Mouse (Mus musculus) myocyte (in vitro differentiated cells): ENCODE results near the gene Tnnc2. TPM values are rescaled to one million over a fixed set of nuclear protein-coding genes. Genes with fewer than 3 reads are reported as not detected.

Experiments
- H3K27me3 ChIP-seq: one replicate; pipeline ENCODE4 v1.6.1; 2011; ENCODE audit not compliant: control insufficient read depth, insufficient read depth, insufficient read length
- H3K36me3 ChIP-seq: one replicate; pipeline ENCODE4 v1.6.1; 2011; ENCODE audit not compliant: control insufficient read depth, insufficient read depth
- H3K4me2 ChIP-seq: one replicate; pipeline ENCODE4 v1.6.1; 2011; ENCODE audit warnings: low read depth, control low read depth
- H3K4me3 ChIP-seq: one replicate; pipeline ENCODE4 v1.5.1; 2011; ENCODE audit warnings: mild to moderate bottlenecking, control low read depth, moderate library complexity
- H3K79me2 ChIP-seq: one replicate; pipeline ENCODE4 v1.6.1; 2011; ENCODE audit not compliant: control insufficient read depth, insufficient read depth
- H3ac ChIP-seq: one replicate; pipeline ENCODE4 v1.6.1; 2011; ENCODE audit not compliant: control insufficient read depth, insufficient read length
- CEBPB ChIP-seq: IDR thresholded peaks from 2 replicates; pipeline ENCODE4 v1.6.1; 2011; ENCODE audit warnings: mild to moderate bottlenecking, moderate library complexity; ENCODE audit not compliant: poor library complexity, insufficient read depth, severe bottlenecking
- E2F4 ChIP-seq: IDR thresholded peaks from one replicate; pipeline ENCODE4 v1.6.1; 2011; ENCODE audit warnings: mild to moderate bottlenecking, control low read depth, moderate library complexity; ENCODE audit not compliant: insufficient read depth
- MAX ChIP-seq: IDR thresholded peaks from one replicate; pipeline ENCODE4 v1.6.1; 2011; ENCODE audit warnings: low read depth, mild to moderate bottlenecking, control low read depth
- MYOD1 ChIP-seq, 3 experiments: IDR thresholded peaks; one replicate each; pipeline ENCODE4 v1.6.1; 2011; ENCODE audit warnings: control low read depth in 2 of 3, low read depth in 2 of 3, mild to moderate bottlenecking in 2 of 3, moderate library complexity in 1 of 3; ENCODE audit not compliant: insufficient read length in 2 of 3, control insufficient read depth in 1 of 3
- MYOG ChIP-seq, 3 experiments: IDR thresholded peaks; one replicate each; pipeline ENCODE4 v1.6.1; 2011; ENCODE audit warnings: control low read depth in 2 of 3, low read depth in 2 of 3, mild to moderate bottlenecking in 2 of 3; ENCODE audit not compliant: insufficient read length in 2 of 3, control insufficient read depth in 1 of 3, insufficient read depth in 1 of 3
- POLR2A ChIP-seq: IDR thresholded peaks from one replicate; pipeline ENCODE4 v1.6.1; 2011; ENCODE audit warnings: low read depth, mild to moderate bottlenecking, control low read depth, moderate library complexity; ENCODE audit not compliant: insufficient read length
- POLR2AphosphoS2 ChIP-seq: IDR thresholded peaks from one replicate; pipeline ENCODE4 v1.6.1; 2011; ENCODE audit warnings: low read depth, control low read depth; ENCODE audit not compliant: insufficient read length
- REST ChIP-seq: IDR thresholded peaks from one replicate; pipeline ENCODE4 v1.6.1; 2011; ENCODE audit warnings: mild to moderate bottlenecking, control low read depth, moderate library complexity; ENCODE audit not compliant: insufficient read depth, insufficient read length
- SRF ChIP-seq: IDR thresholded peaks from one replicate; pipeline ENCODE4 v1.6.1; 2011; ENCODE audit warnings: low read depth; ENCODE audit not compliant: control insufficient read depth, insufficient read length
- TCF12 ChIP-seq: IDR thresholded peaks from one replicate; pipeline ENCODE4 v1.6.1; 2011; ENCODE audit warnings: mild to moderate bottlenecking, control low read depth; ENCODE audit not compliant: poor library complexity, insufficient read depth, severe bottlenecking
- TCF3 ChIP-seq: IDR thresholded peaks from one replicate; pipeline ENCODE4 v1.6.1; 2011; ENCODE audit warnings: low read depth, control low read depth; ENCODE audit not compliant: insufficient read length
- USF1 ChIP-seq: IDR thresholded peaks from one replicate; pipeline ENCODE4 v1.6.1; 2011; ENCODE audit warnings: low read depth, mild to moderate bottlenecking, control low read depth, moderate library complexity
- polyA plus RNA-seq: library from polyadenylated mRNA; unstranded; fragments of >200 nt; fragmentation: generic; extraction: Trizol; gene quantifications from one replicate; pipeline ENCODE4 v1.2.1, GENCODE M21; 2012; ENCODE audit warnings: missing spikeins

Tnnc2 gene
- polyA plus RNA-seq, 1 experiment: 3,985 TPM

- Histone ChIP-seq H3ac (no peak overlapping the region), H3K36me3 (peaks cover 5% of the 10 kb centered on the region), H3K4me3 (peak overlapping the region; percentile 43), H3K4me2 (peak overlapping the region; percentile 60), H3K79me2 (peaks cover 8% of the 10 kb centered on the region), H3K27me3 (no peaks in the 10 kb centered on the region)
- TF ChIP-seq CEBPB (no peak), REST (no peak), POLR2AphosphoS2 (no peak), POLR2A (no peak), TCF12 (no peak), E2F4 (no peak), MYOG (IDR thresholded peaks at IDR 0.05; ENCODE audit: control insufficient read depth in 1 of 3, insufficient read depth in 1 of 3, insufficient read length in 2 of 3, low read depth in 2 of 3) (no peak), TCF3 (no peak), USF1 (no peak), MYOD1 (IDR thresholded peaks at IDR 0.05; ENCODE audit: control insufficient read depth in 1 of 3, insufficient read length in 2 of 3, low read depth in 2 of 3) (no peak), SRF (no peak)
These were observed 3.6 kb downstream of the Tnnc2 start for GRCm38 (mm10) chr2:164776130-164776529.

GRCm38 (mm10) chr2:164773989-164774364 lies 5.8 kb downstream of the Tnnc2 start:
- Histone ChIP-seq H3K36me3 (peaks cover 5% of the 10 kb centered on the region), H3K4me3 (no peak overlapping the region), H3K79me2 (peaks cover 21% of the 10 kb centered on the region), H3ac (no peak overlapping the region), H3K4me2 (no peak overlapping the region), H3K27me3 (no peaks in the 10 kb centered on the region)
- TF ChIP-seq MYOG (IDR thresholded peaks at IDR 0.05; ENCODE audit: control insufficient read depth in 1 of 3, insufficient read depth in 1 of 3, insufficient read length in 2 of 3, low read depth in 2 of 3) (no peak), E2F4 (no peak), TCF12 (no peak), MYOD1 (IDR thresholded peaks at IDR 0.05; ENCODE audit: control insufficient read depth in 1 of 3, insufficient read length in 2 of 3, low read depth in 2 of 3) (no peak), MAX (no peak), TCF3 (no peak), USF1 (no peak)

- Histone ChIP-seq H3K79me2 (peaks cover 18% of the 10 kb centered on the region), H3ac (no peak overlapping the region), H3K27me3 (no peaks in the 10 kb centered on the region), H3K4me3 (no peak overlapping the region), H3K4me2 (no peak overlapping the region), H3K36me3 (peaks cover 7% of the 10 kb centered on the region)
- TF ChIP-seq MYOD1 (IDR thresholded peaks at IDR 0.05; ENCODE audit: control insufficient read depth in 1 of 3, insufficient read length in 2 of 3, low read depth in 2 of 3) (no peak), SRF (no peak), POLR2AphosphoS2 (peak; percentile 53), MAX (no peak), CEBPB (no peak), TCF3 (no peak)
These were observed 6.4 kb downstream of the Tnnc2 start for GRCm38 (mm10) chr2:164773229-164773988.

- TF ChIP-seq REST (no peak), POLR2A (no peak), MYOG (IDR thresholded peaks at IDR 0.05; ENCODE audit: control insufficient read depth in 1 of 3, insufficient read depth in 1 of 3, insufficient read length in 2 of 3, low read depth in 2 of 3) (no peak), TCF12 (no peak), MYOD1 (IDR thresholded peaks at IDR 0.05; ENCODE audit: control insufficient read depth in 1 of 3, insufficient read length in 2 of 3, low read depth in 2 of 3) (no peak), TCF3 (no peak), USF1 (no peak), CEBPB (no peak), E2F4 (no peak), SRF (no peak), MAX (no peak), POLR2AphosphoS2 (no peak)
- peaks cover 13% of the 10 kb centered on the region for H3K79me2 ChIP-seq
- peak overlapping the region; percentile 72 for H3K4me2 ChIP-seq
- no peak overlapping the region for H3ac ChIP-seq
- peaks cover 10% of the 10 kb centered on the region for H3K36me3 ChIP-seq
- peak overlapping the region; percentile 80 for H3K4me3 ChIP-seq
- H3K27me3 ChIP-seq: no peaks in the 10 kb centered on the region
These were observed 8.6 kb downstream of the Tnnc2 start for GRCm38 (mm10) chr2:164771123-164771522.

- Histone ChIP-seq H3K79me2 (peaks cover 13% of the 10 kb centered on the region), H3K27me3 (no peaks in the 10 kb centered on the region), H3K4me2 (peak overlapping the region; percentile 72), H3K36me3 (peaks cover 14% of the 10 kb centered on the region), H3ac (peak overlapping the region; percentile 1), H3K4me3 (peak overlapping the region; percentile 80)
- TF ChIP-seq TCF12 (no peak), E2F4 (no peak), CEBPB (no peak)
These were observed 9.5 kb downstream of the Tnnc2 start for GRCm38 (mm10) chr2:164770279-164770678.
